Mouse (Mus musculus) testis, adult 2 months (tissue): Measurements from ENCODE around the gene Usb1.

ENCODE experiments used
- CTCF ChIP-seq: fragments of 200-500 bp; IDR thresholded peaks from 2 replicates; pipeline ENCODE4 v1.5.1; 2012; ENCODE audit warnings: low read depth, mild to moderate bottlenecking, inconsistent platforms, low read length, moderate library complexity; ENCODE audit not compliant: control insufficient read depth, insufficient read depth, insufficient replicate concordance
- POLR2A ChIP-seq: fragments of 200-500 bp; IDR thresholded peaks from 2 replicates; pipeline ENCODE4 v1.6.1; 2012; ENCODE audit warnings: low read depth, mild to moderate bottlenecking, inconsistent platforms, low read length, moderate library complexity; ENCODE audit not compliant: control insufficient read depth

DNA sequence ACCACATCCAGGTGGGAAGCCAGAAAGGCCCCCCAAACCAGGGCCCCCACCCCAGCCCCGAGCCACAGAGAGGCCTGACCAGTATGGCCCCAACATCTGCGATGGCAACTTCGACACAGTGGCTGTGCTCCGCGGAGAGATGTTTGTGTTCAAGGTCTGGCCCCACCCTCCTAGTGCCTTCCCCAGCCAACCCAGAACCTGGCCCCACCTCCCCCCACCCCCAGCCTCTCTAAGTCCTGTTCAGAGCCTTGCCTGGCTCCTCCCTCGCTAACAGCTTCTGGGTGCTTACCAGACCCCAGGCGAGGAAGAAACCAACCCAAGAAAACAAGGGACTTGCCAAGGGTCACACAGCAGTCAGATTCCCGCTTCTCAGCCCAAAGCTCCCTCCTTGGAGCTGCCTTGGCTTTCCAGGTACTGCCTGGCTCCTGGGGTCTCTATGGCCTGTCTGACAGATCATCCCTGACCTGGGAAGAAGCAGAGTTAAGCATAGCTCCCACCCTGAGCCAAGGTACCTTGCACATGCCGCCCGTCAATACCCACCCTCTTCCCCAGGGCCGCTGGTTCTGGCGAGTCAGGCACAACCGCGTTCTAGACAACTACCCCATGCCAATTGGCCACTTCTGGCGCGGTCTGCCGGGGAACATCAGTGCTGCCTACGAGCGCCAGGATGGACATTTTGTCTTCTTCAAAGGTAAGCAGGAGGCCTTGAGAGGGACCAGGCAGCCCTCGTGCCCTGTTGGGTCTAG is 37.7 kb downstream of the Usb1 start:
- no peak for TF ChIP-seq CTCF
- TF ChIP-seq POLR2A = no peak
